Mouse (Mus musculus) limb, embryonic 12.5 days (tissue): Measurements from ENCODE around the gene Dnajb4. TPM values are rescaled to one million over a fixed set of nuclear protein-coding genes. Genes with fewer than 3 reads are reported as not detected.
"Not testable (repeated sequence)": the region's sequence is repeated elsewhere in the genome, so short reads cannot be mapped to it uniquely, and the experiment has no call there.

Experiments
- ATAC-seq: fragments of 200-750 bp; cut with Nextera tagmentation; 2 replicates; pipeline ENCODE4 v1.8.0; 2017; ENCODE audit warnings: low read depth, moderate TSS enrichment; ENCODE audit not compliant: insufficient number of reproducible peaks, insufficient read depth, low FRiP score, low TSS enrichment
- H3K27ac ChIP-seq: fragments of 300-500 bp; sonication (generic); 2 replicates; pipeline ENCODE4 v1.5.1; 2016; ENCODE audit warnings: mild to moderate bottlenecking, moderate library complexity
- H3K27me3 ChIP-seq: fragments of 300-500 bp; sonication (generic); 2 replicates; pipeline ENCODE4 v1.6.1; 2016; ENCODE audit warnings: mild to moderate bottlenecking, moderate library complexity
- H3K36me3 ChIP-seq: fragments of 300-500 bp; sonication (generic); 2 replicates; pipeline ENCODE4 v1.6.1; 2016; ENCODE audit warnings: mild to moderate bottlenecking, moderate library complexity
- H3K4me1 ChIP-seq: fragments of 300-500 bp; sonication (generic); replicated peaks from 2 replicates; pipeline ENCODE4 v1.6.1; 2016
- H3K4me2 ChIP-seq: fragments of 300-500 bp; sonication (generic); 2 replicates; pipeline ENCODE4 v1.6.1; 2016; ENCODE audit warnings: mild to moderate bottlenecking, moderate library complexity
- H3K4me3 ChIP-seq: fragments of 300-500 bp; sonication (generic); replicated peaks from 2 replicates; pipeline ENCODE4 v1.5.1; 2016; ENCODE audit warnings: mild to moderate bottlenecking
- H3K9ac ChIP-seq: fragments of 300-500 bp; sonication (generic); replicated peaks from 2 replicates; pipeline ENCODE4 v1.6.1; 2016; ENCODE audit warnings: mild to moderate bottlenecking, moderate library complexity
- H3K9me3 ChIP-seq: fragments of 300-500 bp; sonication (generic); 2 replicates; pipeline ENCODE4 v1.6.1; 2016; ENCODE audit warnings: mild to moderate bottlenecking, moderate library complexity
- WGBS: fragments of 180-500 bp; shearing (Covaris S2); methylation state at CpG from one replicate; pipeline ENCODE4 v1.1.7; 2016; 5-methylcytosine and 5-hydroxymethylcytosine counted together
- polyA plus RNA-seq: library from polyadenylated mRNA; unstranded; fragments of >200 nt; fragmentation: Nextera tagmentation; extraction: Ambion mirVana; gene quantifications from 2 replicates; pipeline ENCODE4 v1.2.1, GENCODE M21; 2016

The Dnajb4 gene
- polyA plus RNA-seq, 1 experiment from 2014 or later = 36.8 TPM

GRCm38 (mm10) chr3:152145186-152145585, 64.9 kb downstream of the Dnajb4 start:
- no peak overlapping the region for H3K4me3 ChIP-seq
- H3K9me3 ChIP-seq = no peaks in the 10 kb centered on the region
- H3K27me3 ChIP-seq = no peaks in the 10 kb centered on the region
- H3K27ac ChIP-seq = no peak overlapping the region
- no peaks in the 10 kb centered on the region for H3K36me3 ChIP-seq
- no peak overlapping the region for H3K4me2 ChIP-seq
- H3K4me1 ChIP-seq = peaks cover 12% of the 10 kb centered on the region
- WGBS = 20% methylated on average over 2 of the region's 2 CpGs
- peak; percentile 68; the same call in 1 of the 2 replicates for ATAC-seq
- H3K9ac ChIP-seq = no peak overlapping the region

GRCm38 (mm10) chr3:152142989-152143695, 67.0 kb downstream of the Dnajb4 start:
- no peak for ATAC-seq
- Histone ChIP-seq H3K27ac (no peak overlapping the region), H3K36me3 (no peaks in the 10 kb centered on the region), H3K9me3 (no peaks in the 10 kb centered on the region), H3K9ac (no peak overlapping the region), H3K4me1 (peaks cover 12% of the 10 kb centered on the region), H3K4me2 (no peak overlapping the region), H3K4me3 (no peak overlapping the region), H3K27me3 (no peaks in the 10 kb centered on the region)
- WGBS = 75% methylated on average over 6 of the region's 6 CpGs

DNA sequence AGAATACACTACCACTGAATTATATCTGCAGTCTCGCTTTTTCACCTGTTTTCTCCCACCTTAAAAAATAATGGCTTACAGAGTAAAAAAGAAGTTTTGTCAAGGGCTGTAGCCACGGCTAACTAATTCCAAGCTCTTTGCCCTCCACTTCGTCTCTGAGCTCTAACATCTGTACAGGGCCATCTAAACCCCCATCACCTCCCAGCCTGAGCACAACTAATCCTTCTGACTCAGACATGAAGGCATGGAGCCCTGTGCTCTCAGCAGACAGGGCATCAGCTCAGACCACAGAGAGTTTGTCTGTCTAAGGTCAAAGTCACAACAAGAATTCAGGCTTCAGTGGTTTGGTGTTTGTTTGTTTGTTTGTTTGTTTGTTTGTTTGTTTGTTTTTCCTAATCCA, 68.0 kb downstream of the Dnajb4 start:
- Histone ChIP-seq H3K4me2 (no peak overlapping the region), H3K9me3 (no peaks in the 10 kb centered on the region), H3K9ac (no peak overlapping the region), H3K27ac (no peak overlapping the region), H3K4me3 (no peak overlapping the region), H3K36me3 (no peaks in the 10 kb centered on the region), H3K27me3 (no peaks in the 10 kb centered on the region), H3K4me1 (peaks cover 12% of the 10 kb centered on the region)
- ATAC-seq = no peak
- WGBS = 64% methylated on average over 3 of the region's 3 CpGs

- WGBS = 87% methylated on average over 3 of the region's 3 CpGs
These were observed 70.8 kb downstream of the Dnajb4 start for GRCm38 (mm10) chr3:152139308-152139707.

GRCm38 (mm10) chr3:152136106-152136505, 74.0 kb downstream of the Dnajb4 start:
- H3K27ac ChIP-seq, H3K36me3 ChIP-seq, H3K4me2 ChIP-seq, H3K9me3 ChIP-seq, H3K4me3 ChIP-seq, H3K4me1 ChIP-seq, H3K9ac ChIP-seq, ATAC-seq, H3K27me3 ChIP-seq: not testable (repeated sequence)
- 84% methylated on average over 16 of the region's 16 CpGs for WGBS

More at GRCm38 (mm10) chr3:152139308-152139707, 70.8 kb downstream of the Dnajb4 start:
- H3K9me3 ChIP-seq, H3K27ac ChIP-seq, H3K4me1 ChIP-seq, H3K4me3 ChIP-seq, H3K36me3 ChIP-seq, ATAC-seq, H3K27me3 ChIP-seq, H3K9ac ChIP-seq, H3K4me2 ChIP-seq: not testable (repeated sequence)

GRCm38 (mm10) chr3:152133621-152134020, 76.5 kb downstream of the Dnajb4 start:
- no peaks in the 10 kb centered on the region for H3K27me3 ChIP-seq
- no peak overlapping the region for H3K4me2 ChIP-seq
- no peak overlapping the region for H3K9ac ChIP-seq
- no peaks in the 10 kb centered on the region for H3K9me3 ChIP-seq
- no peak overlapping the region for H3K27ac ChIP-seq
- no peaks in the 10 kb centered on the region for H3K36me3 ChIP-seq
- no peak for ATAC-seq
- H3K4me1 ChIP-seq = no peaks in the 10 kb centered on the region
- WGBS = 88% methylated on average over 9 of the region's 9 CpGs
- H3K4me3 ChIP-seq = no peak overlapping the region

DNA sequence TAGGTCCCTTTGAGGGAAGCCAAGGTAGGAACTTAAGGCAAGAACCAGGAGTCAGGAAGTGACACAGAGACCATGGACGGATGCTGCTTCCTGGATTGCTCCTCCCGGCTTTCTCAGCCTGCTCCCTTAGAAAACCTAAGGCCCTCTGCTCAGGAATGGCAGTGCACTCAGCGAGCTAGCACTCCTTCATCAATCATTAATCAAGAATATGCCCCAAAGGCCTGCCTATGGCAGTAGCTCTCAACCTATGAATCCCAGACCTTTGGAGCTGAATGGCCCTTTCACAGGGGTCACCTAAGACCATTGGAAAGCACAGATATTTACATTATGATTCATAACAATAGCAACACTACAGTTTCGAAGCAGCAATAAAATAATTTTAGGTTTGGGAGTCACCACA, 79.1 kb downstream of the Dnajb4 start:
- ATAC-seq = no peak
- H3K4me3 ChIP-seq = no peak overlapping the region
- H3K27ac ChIP-seq = no peak overlapping the region
- no peak overlapping the region for H3K9ac ChIP-seq
- H3K4me1 ChIP-seq = no peaks in the 10 kb centered on the region
- no peaks in the 10 kb centered on the region for H3K36me3 ChIP-seq
- no peak overlapping the region for H3K4me2 ChIP-seq
- H3K9me3 ChIP-seq = no peaks in the 10 kb centered on the region
- no peaks in the 10 kb centered on the region for H3K27me3 ChIP-seq
- 78% methylated on average over 4 of the region's 4 CpGs for WGBS

DNA sequence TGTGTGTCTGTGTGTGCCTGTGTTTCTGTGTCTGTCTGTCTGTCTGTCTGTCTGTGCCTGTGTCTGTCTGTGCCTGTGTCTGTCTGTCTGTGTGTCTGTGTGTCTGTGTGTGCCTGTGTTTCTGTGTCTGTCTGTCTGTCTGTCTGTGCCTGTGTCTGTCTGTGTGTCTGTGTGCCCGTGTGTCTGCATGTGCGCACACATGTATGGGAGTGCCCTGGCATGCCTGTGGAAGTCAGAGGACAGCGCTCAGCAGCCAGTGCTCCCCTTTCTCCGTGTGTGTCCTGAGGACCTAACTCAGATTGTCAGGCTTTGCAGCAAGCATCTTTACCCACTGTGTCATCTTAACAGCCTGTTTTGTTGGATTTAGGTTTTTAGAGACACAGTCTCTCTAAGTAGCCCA, 80.7 kb downstream of the Dnajb4 start:
- H3K9ac ChIP-seq, H3K27ac ChIP-seq, H3K4me2 ChIP-seq, H3K4me3 ChIP-seq, H3K27me3 ChIP-seq, ATAC-seq, H3K36me3 ChIP-seq, H3K9me3 ChIP-seq, H3K4me1 ChIP-seq: not testable (repeated sequence)
- 94% methylated on average over 4 of the region's 4 CpGs for WGBS

DNA sequence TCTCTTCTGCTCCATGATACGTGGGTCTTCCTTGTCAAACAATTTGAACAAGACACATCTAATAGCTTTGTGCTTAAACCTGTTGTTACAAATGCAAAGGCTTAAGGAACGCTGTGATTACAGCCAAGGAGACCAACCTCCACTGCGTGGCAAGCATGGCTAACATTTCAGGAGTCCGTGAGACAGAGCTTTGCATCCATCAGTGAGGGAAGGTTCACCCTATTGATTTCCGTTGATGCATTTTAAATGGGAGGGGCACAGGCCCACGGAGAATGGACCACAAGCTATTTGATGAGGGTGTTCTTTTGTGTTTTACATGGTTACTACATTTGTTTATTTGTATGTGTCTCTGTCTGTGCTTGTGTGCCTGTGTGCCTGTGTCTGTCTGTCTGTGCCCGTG, 81.5 kb downstream of the Dnajb4 start:
- no peaks in the 10 kb centered on the region for H3K4me1 ChIP-seq
- no peak for ATAC-seq

More for the DNA sequence above, 81.5 kb downstream of the Dnajb4 start:
- Histone ChIP-seq H3K36me3 (no peaks in the 10 kb centered on the region), H3K27ac (no peak overlapping the region), H3K4me2 (no peak overlapping the region), H3K27me3 (no peaks in the 10 kb centered on the region), H3K9ac (no peak overlapping the region), H3K4me3 (no peak overlapping the region), H3K9me3 (no peaks in the 10 kb centered on the region)
- 80% methylated on average over 7 of the region's 7 CpGs for WGBS

Other genes starting within 250 kb of the Dnajb4 start
- gene Gipc2, start 44.1 kb downstream of the Dnajb4 start, polyA plus RNA-seq = 2.6 and 4.3 TPM in 2 replicates
- 403 and 416 TPM in 2 replicates for gene Fubp1, start 120 bp upstream of the Dnajb4 start, polyA plus RNA-seq
- 14.0 and 17.0 TPM in 2 replicates for gene Nexn, start 56.0 kb upstream of the Dnajb4 start, polyA plus RNA-seq
- gene Miga1, start 130.1 kb upstream of the Dnajb4 start, polyA plus RNA-seq = 22.2 and 24.9 TPM in 2 replicates
- gene Usp33, start 136.2 kb upstream of the Dnajb4 start, polyA plus RNA-seq = 53.8 and 54.8 TPM in 2 replicates
- gene Zzz3, start 185.2 kb upstream of the Dnajb4 start, polyA plus RNA-seq = 56.2 and 58.1 TPM in 2 replicates